Mouse (Mus musculus) CD4-positive, CD25-positive, alpha-beta regulatory T cell, adult 2 months (primary cell): ENCODE data around the gene Mup12.
"Not testable (repeated sequence)": the region's sequence is repeated elsewhere in the genome, so short reads cannot be mapped to it uniquely, and the experiment has no call there.

Experiments used
- DNase-seq: peaks from one replicate; pipeline ENCODE4 v3.0.0-alpha.2; 2012; ENCODE audit warnings: low read depth, low spot score

Mup12 gene

GRCm38 (mm10) chr4:60741226-60741625 is at the start of gene Mup12:
TSS of gene Mup12 (minus strand) at chr4:60741326.
- not testable (repeated sequence) for DNase-seq
